Mouse (Mus musculus): ENCODE data around the gene Zfp273. TPM values are rescaled to one million over a fixed set of nuclear protein-coding genes. Genes with fewer than 3 reads are reported as not detected.
"Not testable (repeated sequence)": the region's sequence is repeated elsewhere in the genome, so short reads cannot be mapped to it uniquely, and the experiment has no call there.

The Zfp273 gene
- 5.4 and 6.0 TPM in 2 replicates for polyA plus RNA-seq (2012; rRNA removed)

DNA sequence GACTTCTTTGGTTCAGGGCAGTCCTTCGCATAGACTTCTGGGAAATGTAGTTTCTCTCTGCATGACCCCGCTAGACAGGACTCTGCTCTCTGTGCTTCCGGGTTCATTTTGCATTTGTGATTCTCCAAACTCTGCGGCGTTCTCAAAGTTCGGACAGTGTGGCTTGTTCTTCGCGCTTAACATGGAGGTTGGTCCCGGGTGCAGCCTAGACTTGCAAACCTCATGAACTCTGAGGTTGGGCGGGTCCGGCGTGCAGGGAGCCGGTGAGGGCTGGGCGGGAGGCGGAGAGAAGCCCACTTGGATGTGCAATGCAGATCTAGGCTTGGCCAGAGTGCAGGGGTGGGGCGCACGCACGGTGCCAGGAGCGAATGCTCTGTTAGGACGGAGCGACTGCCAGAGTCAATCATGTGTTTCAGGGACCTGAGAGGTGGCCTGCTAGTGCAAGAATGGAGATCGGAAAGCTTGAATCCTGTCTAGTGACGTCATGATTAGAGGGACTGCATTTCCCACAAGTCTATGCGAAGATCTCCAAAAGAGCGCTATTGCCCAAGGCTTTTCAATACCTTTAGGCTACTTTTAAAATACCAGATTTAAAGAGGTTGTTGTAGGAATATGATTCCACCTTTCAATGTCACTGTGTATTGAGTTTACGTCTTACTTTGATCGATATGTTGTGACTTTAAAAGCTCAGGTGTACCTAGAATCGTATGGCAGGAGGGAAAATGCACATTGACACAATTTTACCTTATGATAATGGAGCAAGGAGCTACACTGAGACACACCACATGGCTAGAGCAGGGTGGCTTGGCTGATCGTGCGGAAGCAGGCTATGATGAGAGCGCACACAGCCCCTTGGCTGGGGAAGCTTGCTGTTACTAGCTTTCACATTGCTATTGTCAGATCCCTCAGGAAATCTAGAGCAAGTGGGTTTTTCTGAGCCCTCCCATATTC, at the start of gene Zfp273:
Zfp273 (plus strand) TSS at position 31 of the 951 bp plus-strand sequence.
- peak; percentile 32; the same call in 1 of the 2 replicates for TF ChIP-seq POLR2A (IDR thresholded peaks at IDR 0.05; ENCODE audit: borderline replicate concordance, insufficient read depth, low read length)
- no peak for TF ChIP-seq CTCF (IDR thresholded peaks at IDR 0.05; ENCODE audit: borderline replicate concordance, insufficient read depth, low read depth, low read length)
- DNase-seq: peak; percentile 88
- 2% methylated on average over 31 of the region's 31 CpGs for WGBS
- Histone ChIP-seq H3K27ac (ENCODE audit: insufficient read depth, low read length) (peak within 1 kb of the TSS; percentile 85), H3K4me1 (ENCODE audit: control insufficient read depth, insufficient read depth, low read length) (no peaks in the 10 kb centered on the region; the same call in 1 of the 2 replicates), H3K27me3 (ENCODE audit: control insufficient read depth, insufficient read depth, low read length) (no peaks in the 10 kb centered on the region), H3K4me3 (replicated peaks; ENCODE audit: insufficient read depth, low read depth, low read length) (peak within 1 kb of the TSS; percentile 96)

DNA sequence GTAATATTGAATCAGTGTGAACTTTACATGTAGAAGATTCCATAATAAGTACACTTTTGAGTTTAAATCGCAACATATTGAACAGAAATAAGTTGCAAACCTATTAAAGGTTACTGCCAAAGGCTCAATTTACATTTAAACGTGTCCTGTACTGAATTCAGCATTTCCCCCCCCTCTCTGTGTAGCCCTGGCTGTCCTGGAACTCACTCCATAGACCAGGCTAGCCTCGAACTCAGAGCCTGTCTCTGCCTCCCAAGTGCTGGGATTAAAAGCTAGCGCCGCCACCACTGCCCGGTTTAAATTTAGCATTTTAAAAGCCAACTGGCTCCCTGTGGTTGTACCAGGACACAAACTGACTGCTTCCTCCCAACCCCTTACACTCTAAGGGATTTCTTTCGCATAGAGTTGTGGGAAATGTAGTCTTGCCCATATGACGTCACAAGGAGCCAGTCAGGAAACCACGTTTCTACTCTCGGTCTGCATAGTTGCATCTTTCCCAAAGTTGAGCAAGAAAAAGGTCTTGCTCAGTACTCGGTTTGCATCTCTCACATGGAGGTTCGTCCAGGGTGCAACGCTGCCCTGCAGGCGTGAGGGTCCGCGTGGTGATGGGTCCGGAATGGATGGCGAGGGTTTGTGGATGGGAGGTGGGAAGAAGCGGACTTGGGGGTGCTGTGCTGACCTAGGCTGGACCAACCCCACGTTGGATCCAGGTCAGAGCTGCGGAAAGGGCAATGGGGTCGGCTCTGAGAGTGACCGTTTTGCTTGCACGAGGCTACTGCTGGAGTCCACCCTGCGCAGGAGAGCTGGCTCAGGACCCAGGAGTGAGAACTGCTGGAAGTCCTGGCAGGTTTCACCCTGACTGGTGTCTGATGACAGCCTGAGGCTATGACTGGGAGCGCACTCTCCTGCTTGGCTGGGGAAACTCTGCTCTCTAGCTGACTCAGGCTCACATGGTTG, 34.0 kb upstream of the Zfp273 start, which contains the start of gene Zfp493:
Zfp493 (plus strand) TSS at position 429 of the 957 bp plus-strand sequence.
- peak; percentile 52; the same call in 1 of the 2 replicates for TF ChIP-seq POLR2A (IDR thresholded peaks at IDR 0.05; ENCODE audit: borderline replicate concordance, insufficient read depth, low read length)
- TF ChIP-seq CTCF (IDR thresholded peaks at IDR 0.05; ENCODE audit: borderline replicate concordance, insufficient read depth, low read depth, low read length): no peak
- peak; percentile 74 to 85 for DNase-seq
- Histone ChIP-seq H3K27me3 (ENCODE audit: control insufficient read depth, insufficient read depth, low read length) (no peaks in the 10 kb centered on the region), H3K4me1 (ENCODE audit: control insufficient read depth, insufficient read depth, low read length) (no peaks in the 10 kb centered on the region), H3K4me3 (replicated peaks; ENCODE audit: insufficient read depth, low read depth, low read length) (peak within 1 kb of the TSS; percentile 73), H3K27ac (ENCODE audit: insufficient read depth, low read length) (no peak within 1 kb of the TSS)
- WGBS: 6% methylated on average over 26 of the region's 26 CpGs

DNA sequence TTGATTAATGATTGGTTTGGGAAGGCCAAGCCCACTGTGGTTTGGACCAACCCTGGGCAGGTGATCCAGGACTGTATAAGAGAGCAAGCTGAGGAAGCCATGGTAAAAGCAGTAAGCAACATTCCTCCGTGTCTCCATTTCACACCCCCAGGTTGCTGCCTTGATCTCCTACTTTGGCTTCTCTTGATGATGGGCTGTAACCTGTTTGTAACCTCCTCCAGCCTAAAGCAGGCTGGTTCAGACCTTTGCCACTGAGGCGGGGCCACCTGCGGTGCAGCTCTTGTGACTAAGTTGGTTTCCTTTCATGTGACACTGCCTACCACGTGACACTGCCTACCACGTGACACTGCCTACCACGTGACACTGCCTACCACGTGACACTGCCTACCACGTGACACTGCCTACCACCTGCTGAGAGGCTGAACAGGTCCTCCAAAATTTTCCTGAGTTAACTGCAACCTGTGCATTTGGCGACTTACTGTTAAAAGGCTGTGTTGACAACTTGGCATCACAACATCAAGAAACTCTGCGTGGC, 21.6 kb upstream of the Zfp273 start:
- Histone ChIP-seq H3K4me1 (ENCODE audit: control insufficient read depth, insufficient read depth, low read length) (no peaks in the 10 kb centered on the region), H3K27ac (ENCODE audit: insufficient read depth, low read length) (no peak overlapping the region), H3K4me3 (replicated peaks; ENCODE audit: insufficient read depth, low read depth, low read length) (no peak overlapping the region), H3K27me3 (ENCODE audit: control insufficient read depth, insufficient read depth, low read length) (no peaks in the 10 kb centered on the region)
- no peak for DNase-seq
- WGBS: 91% methylated on average over 10 of the region's 10 CpGs
- TF ChIP-seq CTCF (IDR thresholded peaks at IDR 0.05; ENCODE audit: borderline replicate concordance, insufficient read depth, low read depth, low read length): no peak
- no peak for TF ChIP-seq POLR2A (IDR thresholded peaks at IDR 0.05; ENCODE audit: borderline replicate concordance, insufficient read depth, low read length)

DNA sequence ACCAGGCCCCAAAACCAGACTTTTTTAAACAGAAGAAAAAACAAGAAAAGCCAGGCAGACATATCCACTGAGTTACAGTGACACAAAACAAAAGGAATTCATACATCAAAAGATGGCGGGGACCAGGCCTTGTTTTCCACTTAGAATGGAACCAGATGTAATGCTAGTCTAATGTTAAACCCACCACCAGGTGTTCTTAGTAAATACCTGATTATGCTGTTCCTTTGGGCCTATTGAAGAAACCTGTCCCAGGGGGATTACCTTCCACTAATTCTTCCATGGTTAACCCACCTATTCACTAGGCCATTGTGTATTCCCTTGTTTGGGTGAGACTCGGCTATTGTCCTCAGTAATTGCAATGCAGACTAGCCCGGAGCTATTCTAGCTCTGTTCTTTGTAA, 14.9 kb upstream of the Zfp273 start:
- no peak for DNase-seq
- H3K27ac ChIP-seq (ENCODE audit: insufficient read depth, low read length): no peak overlapping the region
- H3K27me3 ChIP-seq (ENCODE audit: control insufficient read depth, insufficient read depth, low read length): no peaks in the 10 kb centered on the region
- no peaks in the 10 kb centered on the region for H3K4me1 ChIP-seq (ENCODE audit: control insufficient read depth, insufficient read depth, low read length)
- 76% methylated on average over 3 of the region's 3 CpGs for WGBS
- no peak overlapping the region for H3K4me3 ChIP-seq (replicated peaks; ENCODE audit: insufficient read depth, low read depth, low read length)
- no peak for TF ChIP-seq POLR2A (IDR thresholded peaks at IDR 0.05; ENCODE audit: borderline replicate concordance, insufficient read depth, low read length)
- no peak for TF ChIP-seq CTCF (IDR thresholded peaks at IDR 0.05; ENCODE audit: borderline replicate concordance, insufficient read depth, low read depth, low read length)

DNA sequence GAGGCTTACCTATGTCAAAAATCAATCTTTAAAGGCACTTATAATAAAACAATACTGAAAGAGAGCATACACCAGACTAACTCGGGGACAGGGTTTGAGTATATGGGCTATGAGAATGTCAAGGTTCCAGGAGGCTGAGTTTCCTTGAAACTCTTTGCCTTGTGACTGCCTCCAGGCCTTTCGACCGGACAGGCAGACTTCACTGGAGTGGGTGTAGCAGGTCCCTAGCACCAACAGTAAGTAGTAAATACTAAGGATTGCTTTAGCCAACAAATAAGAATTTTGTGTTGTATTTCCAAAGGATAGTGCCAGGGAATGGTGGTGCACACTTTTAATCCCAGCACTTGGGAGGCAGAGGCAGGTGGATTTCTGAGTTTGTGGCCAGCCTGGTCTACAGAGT, 14.4 kb upstream of the Zfp273 start:
- 79% methylated on average over 3 of the region's 3 CpGs for WGBS
- not testable (repeated sequence) for H3K27me3 ChIP-seq (ENCODE audit: control insufficient read depth, insufficient read depth, low read length); DNase-seq; H3K27ac ChIP-seq (ENCODE audit: insufficient read depth, low read length); H3K4me3 ChIP-seq (replicated peaks; ENCODE audit: insufficient read depth, low read depth, low read length); H3K4me1 ChIP-seq (ENCODE audit: control insufficient read depth, insufficient read depth, low read length)

DNA sequence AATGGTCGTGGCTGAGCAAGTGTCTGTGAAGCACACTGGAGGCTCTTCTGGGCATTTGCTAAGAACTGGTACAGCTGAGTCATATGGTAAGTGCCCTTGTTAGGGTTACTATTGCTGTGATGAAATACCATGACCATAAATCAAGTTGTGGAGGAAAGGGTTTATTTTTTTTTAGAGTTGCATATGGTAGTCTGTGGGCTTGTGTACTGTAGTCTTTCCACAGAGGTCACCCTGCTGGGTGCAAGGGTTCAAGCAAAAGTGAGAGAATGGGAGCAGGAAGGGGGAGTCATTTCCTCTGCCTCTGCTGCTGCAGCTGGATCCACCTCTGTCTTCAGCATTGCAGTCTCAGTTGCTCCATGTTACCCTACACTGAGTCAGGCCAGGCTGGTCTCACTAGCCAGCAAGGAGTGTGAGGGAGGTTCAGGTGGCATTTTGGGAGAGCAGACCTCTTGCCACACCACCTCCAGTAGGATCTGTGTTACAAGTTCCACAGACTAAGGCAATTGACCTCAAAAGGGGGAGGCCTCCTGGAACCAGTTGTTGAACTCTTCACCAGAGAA, 1.8 kb upstream of the Zfp273 start:
- DNase-seq: no peak
- Histone ChIP-seq H3K27ac (ENCODE audit: insufficient read depth, low read length) (no peak overlapping the region), H3K4me3 (replicated peaks; ENCODE audit: insufficient read depth, low read depth, low read length) (no peak overlapping the region), H3K27me3 (ENCODE audit: control insufficient read depth, insufficient read depth, low read length) (no peaks in the 10 kb centered on the region), H3K4me1 (ENCODE audit: control insufficient read depth, insufficient read depth, low read length) (no peaks in the 10 kb centered on the region; the same call in 1 of the 2 replicates)
- WGBS: 63% methylated on average over 1 of the region's 1 CpGs
- no peak for TF ChIP-seq POLR2A (IDR thresholded peaks at IDR 0.05; ENCODE audit: borderline replicate concordance, insufficient read depth, low read length)
- TF ChIP-seq CTCF (IDR thresholded peaks at IDR 0.05; ENCODE audit: borderline replicate concordance, insufficient read depth, low read depth, low read length): no peak
